Mouse (Mus musculus) adrenal gland, adult 10 weeks (tissue): ENCODE measurements around the gene Nol10. TPM values are rescaled to one million over a fixed set of nuclear protein-coding genes. Genes with fewer than 3 reads are reported as not detected.

ENCODE experiments used
- polyA plus RNA-seq: library from polyadenylated mRNA; stranded (reverse); fragments of 350-450 nt; fragmentation: Illumina TruSeq; extraction: RNeasy Lipid Tissue Mini Kit (QIAGEN cat#74804); gene quantifications from one replicate; pipeline ENCODE4 v1.2.3, GENCODE M21; 2014; ENCODE audit warnings: low read depth, low replicate concordance

The Nol10 gene
- polyA plus RNA-seq, result 31.0 TPM

GRCm38 (mm10) chr12:17348048-17349036 is at the start of gene Nol10:
TSS of gene Nol10 (plus strand) at chr12:17348458.

GRCm38 (mm10) chr12:17329259-17329658 is 19.0 kb upstream of the Nol10 start, which contains the start of gene Atp6v1c2:
TSS of gene Atp6v1c2 (minus strand) at chr12:17329359.

Other genes starting within 250 kb of the Nol10 start
- 0.17 TPM for gene Kcnf1, start 171.6 kb upstream of the Nol10 start, polyA plus RNA-seq
- gene Pdia6, start 81.9 kb upstream of the Nol10 start, polyA plus RNA-seq, result 101 TPM
- gene Atp6v1c2, start 19.1 kb upstream of the Nol10 start, polyA plus RNA-seq, result not detected
- gene Odc1, start 196.3 kb downstream of the Nol10 start, polyA plus RNA-seq, result 221 TPM